Mouse (Mus musculus) cerebellum, postnatal 14 days (tissue): ENCODE data around the gene Saa4.
"Not testable (repeated sequence)": the region's sequence is repeated elsewhere in the genome, so short reads cannot be mapped to it uniquely, and the experiment has no call there.

Experiments used
- DNase-seq, 2 experiments: peaks; one replicate each; pipeline ENCODE4 v3.0.0; 2021; ENCODE audit warnings: mixed read lengths in 2 of 2

Saa4 gene

GRCm38 (mm10) chr7:46732458-46732857 lies at the start of gene Saa4:
Gene Saa4, minus strand, starts transcription at chr7:46732603.
- no peak for DNase-seq

GRCm38 (mm10) chr7:46770706-46771105 lies 38.3 kb upstream of the Saa4 start:
- peak; percentile 80 to 81 for DNase-seq

GRCm38 (mm10) chr7:46768451-46768850 lies 36.0 kb upstream of the Saa4 start:
- no peak for DNase-seq

DNA sequence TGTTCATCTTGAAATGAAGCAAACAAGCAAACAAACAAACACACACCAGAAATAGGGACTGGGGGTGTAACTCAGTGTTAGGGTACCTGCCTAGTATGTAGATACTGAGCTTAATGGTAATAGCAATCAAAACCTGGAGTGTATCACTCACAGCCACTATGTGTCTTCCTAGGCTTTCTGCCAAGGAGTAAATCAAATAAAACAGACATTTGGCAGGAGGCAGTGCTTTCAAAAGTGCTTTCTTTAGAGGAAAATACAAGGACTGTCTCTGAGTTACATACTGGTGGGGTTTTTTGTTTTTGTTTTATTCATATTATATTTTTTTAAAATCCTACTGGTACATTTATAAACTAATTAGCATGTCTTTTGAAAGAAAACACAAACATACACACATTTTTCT lies 35.0 kb upstream of the Saa4 start:
- no peak for DNase-seq

GRCm38 (mm10) chr7:46764672-46765071 lies 32.3 kb upstream of the Saa4 start:
- DNase-seq, result no peak

GRCm38 (mm10) chr7:46762601-46763000 lies 30.2 kb upstream of the Saa4 start:
- DNase-seq, result no peak

GRCm38 (mm10) chr7:46761049-46761795 lies 28.8 kb upstream of the Saa4 start:
- no peak for DNase-seq

- DNase-seq, result no peak
Measured at GRCm38 (mm10) chr7:46751490-46751889, 19.1 kb upstream of the Saa4 start, which contains the start of gene Saa2. Gene Saa2, plus strand, starts transcription at chr7:46751790.

- DNase-seq, result no peak
Measured at GRCm38 (mm10) chr7:46748459-46748858, 16.1 kb upstream of the Saa4 start.

DNA sequence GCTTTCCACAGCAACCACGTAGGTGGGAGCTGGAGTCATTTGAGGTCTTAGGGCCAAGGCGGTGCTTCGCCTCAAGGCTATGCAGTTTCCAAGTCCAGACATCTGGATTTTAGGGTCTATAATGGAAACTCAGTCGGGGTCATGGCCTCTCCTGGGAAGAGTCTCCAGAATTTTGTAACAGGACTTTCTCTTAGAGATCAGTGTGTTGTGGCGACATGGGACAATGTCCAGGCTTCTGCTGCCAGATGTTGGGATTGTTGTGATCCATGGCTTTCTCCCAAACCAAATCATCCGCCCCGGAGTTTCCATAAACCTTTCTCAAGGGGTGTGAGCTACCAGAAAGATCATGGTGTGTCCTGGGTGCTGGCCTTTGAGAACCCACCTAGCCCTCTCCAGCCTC lies 14.0 kb upstream of the Saa4 start:
- DNase-seq, result no peak

DNA sequence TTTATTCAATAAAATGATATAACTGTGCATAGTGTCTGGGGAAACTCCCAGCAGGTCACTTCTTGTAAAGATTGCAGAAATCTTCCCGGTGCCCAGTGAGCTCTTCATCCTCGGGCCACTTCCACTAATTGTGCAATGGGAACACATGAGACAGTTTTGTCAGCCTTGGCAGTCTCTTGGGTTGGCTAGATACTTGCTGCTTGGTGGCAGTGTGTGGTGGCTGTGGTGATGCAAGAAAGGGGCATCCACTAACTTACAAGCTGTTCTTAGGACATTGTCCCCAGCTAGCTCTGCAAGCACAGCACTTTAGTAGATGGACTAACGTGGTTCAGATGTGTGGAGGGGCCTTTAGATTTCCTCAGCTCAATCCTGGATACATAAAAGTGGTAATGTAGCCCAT lies 13.4 kb upstream of the Saa4 start:
- no peak for DNase-seq

- not testable (repeated sequence) for DNase-seq
Measured at GRCm38 (mm10) chr7:46742880-46743279, 10.5 kb upstream of the Saa4 start, which contains the start of gene Saa1. Gene Saa1, minus strand, starts transcription at chr7:46742980.

GRCm38 (mm10) chr7:46740041-46740440 lies 7.6 kb upstream of the Saa4 start:
- not testable (repeated sequence) for DNase-seq

GRCm38 (mm10) chr7:46738561-46739460 lies 6.4 kb upstream of the Saa4 start:
- no peak for DNase-seq

- no peak for DNase-seq
Measured at GRCm38 (mm10) chr7:46734983-46735382, 2.6 kb upstream of the Saa4 start.

GRCm38 (mm10) chr7:46727584-46727983 lies 4.8 kb downstream of the Saa4 start:
- DNase-seq, result no peak

DNA sequence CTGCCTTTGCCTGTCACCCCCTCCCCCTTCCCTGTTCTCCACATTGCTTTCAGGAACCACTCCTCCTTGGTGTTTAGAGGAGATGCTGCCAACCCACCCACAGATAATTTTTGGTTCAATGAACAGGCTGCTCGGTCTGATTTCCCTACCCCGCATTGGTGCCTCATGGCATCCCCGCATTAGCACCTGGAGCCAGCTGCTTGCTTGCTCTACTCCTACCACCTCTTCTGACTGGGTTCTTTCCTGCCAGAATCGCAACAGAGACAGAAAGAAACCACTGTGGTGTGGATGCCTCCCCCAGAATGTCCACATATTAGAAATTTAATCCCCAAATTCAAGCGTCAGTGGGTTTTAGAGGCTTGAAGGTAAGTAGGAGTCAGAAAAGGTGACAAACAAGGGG lies 8.0 kb downstream of the Saa4 start:
- DNase-seq, result no peak

- no peak for DNase-seq
Measured at GRCm38 (mm10) chr7:46723849-46724248, 8.6 kb downstream of the Saa4 start.

- no peak for DNase-seq
Measured at GRCm38 (mm10) chr7:46723354-46723753, 9.0 kb downstream of the Saa4 start.

- peak; percentile 55 to 70 for DNase-seq
Measured at GRCm38 (mm10) chr7:46720460-46720859, 11.9 kb downstream of the Saa4 start.

- DNase-seq, result peak in 1 of 2 experiments; percentile 57
Measured at GRCm38 (mm10) chr7:46719526-46719925, 12.9 kb downstream of the Saa4 start.

DNA sequence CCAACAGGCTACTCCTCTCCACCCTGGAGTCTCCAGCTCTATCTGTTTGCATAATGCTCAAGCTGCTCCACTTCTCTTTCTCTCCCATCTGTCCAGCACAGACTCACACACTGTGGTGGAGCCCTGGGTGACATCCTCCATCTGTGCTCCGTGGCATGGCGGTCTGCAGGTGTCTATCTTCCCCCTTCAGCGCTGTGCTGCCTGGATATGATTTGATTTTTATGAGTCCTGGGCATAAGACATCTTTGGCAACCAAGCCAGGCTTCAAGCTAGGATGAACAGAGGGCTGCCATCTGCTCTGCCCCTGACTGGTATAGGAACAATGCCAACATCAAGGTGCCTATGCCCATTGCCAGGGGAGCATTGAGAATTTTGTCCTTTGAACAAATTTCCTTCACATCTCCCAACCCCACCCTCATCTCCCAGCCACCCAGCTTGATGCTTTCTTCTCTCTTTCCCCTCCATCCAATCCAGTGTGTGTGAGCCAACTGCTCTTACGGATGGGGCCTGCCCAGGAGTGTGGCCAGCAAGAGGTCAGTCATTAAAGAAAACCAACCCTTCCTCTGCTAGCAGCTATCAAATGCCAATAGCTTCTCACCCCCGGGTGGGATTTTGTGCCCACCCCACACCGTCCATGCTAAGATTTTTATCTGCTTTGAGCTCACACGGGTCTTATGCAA lies 13.7 kb downstream of the Saa4 start:
- peak; percentile 79 to 89 for DNase-seq

- DNase-seq, result peak; percentile 52 to 58
Measured at GRCm38 (mm10) chr7:46716897-46717296, 15.5 kb downstream of the Saa4 start.
